Mouse (Mus musculus) E14TG2a.4 (cell line): ENCODE data around the gene Pgm2.

Experiments
- H3K27me3 ChIP-seq: 2 replicates; pipeline ENCODE4 v1.6.1; 2014; ENCODE audit warnings: low read length, control low read depth; ENCODE audit not compliant: insufficient read depth
- H3K36me3 ChIP-seq: 2 replicates; pipeline ENCODE4 v1.6.1; 2014; ENCODE audit warnings: low read length, control low read depth; ENCODE audit not compliant: insufficient read depth
- H3K4me1 ChIP-seq: replicated peaks from 2 replicates; pipeline ENCODE4 v1.6.1; 2014; ENCODE audit warnings: low read depth, low read length, control low read depth
- H3K4me3 ChIP-seq: replicated peaks from 2 replicates; pipeline ENCODE4 v1.5.1; 2014; ENCODE audit warnings: mild to moderate bottlenecking, low read length
- H3K9me3 ChIP-seq: 2 replicates; pipeline ENCODE4 v1.6.1; 2014; ENCODE audit warnings: low read length, control low read depth
- CTCF ChIP-seq: conservative IDR thresholded peaks from 2 replicates; pipeline ENCODE4 v1.5.1; 2014; ENCODE audit warnings: low read length
- NANOG ChIP-seq: IDR thresholded peaks from 2 replicates; pipeline ENCODE4 v1.6.1; 2014; ENCODE audit warnings: borderline replicate concordance, low read length, mixed read lengths
- POU5F1 ChIP-seq: IDR thresholded peaks from 2 replicates; pipeline ENCODE4 v1.6.1; 2014; ENCODE audit warnings: low read length, borderline replicate concordance

Gene Pgm2

GRCm38 (mm10) chr5:64173302-64173701, 80.6 kb downstream of the Pgm2 start:
- H3K4me3 ChIP-seq, result peak overlapping the region; percentile 39
- peaks cover 38% of the 10 kb centered on the region for H3K4me1 ChIP-seq
- TF ChIP-seq NANOG, result peak; percentile 46; the same call in 1 of the 2 replicates
- no peak for TF ChIP-seq CTCF
- H3K27me3 ChIP-seq, result peaks cover 65% of the 10 kb centered on the region
- H3K36me3 ChIP-seq, result no peaks in the 10 kb centered on the region
- no peaks in the 10 kb centered on the region for H3K9me3 ChIP-seq

- Histone ChIP-seq H3K36me3 (no peaks in the 10 kb centered on the region), H3K27me3 (peaks cover 65% of the 10 kb centered on the region), H3K9me3 (no peaks in the 10 kb centered on the region), H3K4me1 (peaks cover 38% of the 10 kb centered on the region), H3K4me3 (no peak overlapping the region)
- TF ChIP-seq NANOG, result no peak
- no peak for TF ChIP-seq CTCF
- TF ChIP-seq POU5F1, result no peak
These were observed 81.7 kb downstream of the Pgm2 start for GRCm38 (mm10) chr5:64174429-64174935.
